Mouse (Mus musculus): Measurements from ENCODE around the gene C2cd4a.

Gene C2cd4a

GRCm38 (mm10) chr9:67832046-67832605 lies at the start of gene C2cd4a:
TSS of gene C2cd4a (minus strand) at chr9:67832330.
- DNase-seq (ENCODE audit: low spot score) = no peak

- no peak for DNase-seq (ENCODE audit: low spot score)
Measured at GRCm38 (mm10) chr9:67878197-67878769, 46.2 kb upstream of the C2cd4a start.

GRCm38 (mm10) chr9:67877081-67877718 lies 45.1 kb upstream of the C2cd4a start:
- DNase-seq (ENCODE audit: low spot score) = no peak

- DNase-seq (ENCODE audit: low spot score) = no peak
Measured at GRCm38 (mm10) chr9:67875337-67875736, 43.2 kb upstream of the C2cd4a start.

- no peak for DNase-seq (ENCODE audit: low spot score)
Measured at GRCm38 (mm10) chr9:67874522-67875222, 42.5 kb upstream of the C2cd4a start.

GRCm38 (mm10) chr9:67869691-67870450 lies 37.7 kb upstream of the C2cd4a start:
- no peak for DNase-seq (ENCODE audit: low spot score)

GRCm38 (mm10) chr9:67867411-67867810 lies 35.3 kb upstream of the C2cd4a start:
- DNase-seq (ENCODE audit: low spot score) = no peak

GRCm38 (mm10) chr9:67865411-67865810 lies 33.3 kb upstream of the C2cd4a start:
- no peak for DNase-seq (ENCODE audit: low spot score)

- DNase-seq (ENCODE audit: low spot score) = no peak
Measured at GRCm38 (mm10) chr9:67864011-67864410, 31.9 kb upstream of the C2cd4a start.

- DNase-seq (ENCODE audit: low spot score) = no peak
Measured at GRCm38 (mm10) chr9:67863332-67863731, 31.2 kb upstream of the C2cd4a start.

GRCm38 (mm10) chr9:67860273-67860672 lies 28.1 kb upstream of the C2cd4a start:
- no peak for DNase-seq (ENCODE audit: low spot score)

- no peak for DNase-seq (ENCODE audit: low spot score)
Measured at GRCm38 (mm10) chr9:67851150-67851549, 19.0 kb upstream of the C2cd4a start.

- DNase-seq (ENCODE audit: low spot score) = no peak
Measured at GRCm38 (mm10) chr9:67849846-67850245, 17.7 kb upstream of the C2cd4a start.

GRCm38 (mm10) chr9:67849397-67849796 lies 17.3 kb upstream of the C2cd4a start:
- DNase-seq (ENCODE audit: low spot score) = no peak

- DNase-seq (ENCODE audit: low spot score) = no peak
Measured at GRCm38 (mm10) chr9:67847606-67848005, 15.5 kb upstream of the C2cd4a start.

- no peak for DNase-seq (ENCODE audit: low spot score)
Measured at GRCm38 (mm10) chr9:67846089-67846488, 14.0 kb upstream of the C2cd4a start.

GRCm38 (mm10) chr9:67845648-67846047 lies 13.5 kb upstream of the C2cd4a start:
- no peak for DNase-seq (ENCODE audit: low spot score)

GRCm38 (mm10) chr9:67845012-67845411 lies 12.9 kb upstream of the C2cd4a start:
- no peak for DNase-seq (ENCODE audit: low spot score)

- no peak for DNase-seq (ENCODE audit: low spot score)
Measured at GRCm38 (mm10) chr9:67842797-67843196, 10.7 kb upstream of the C2cd4a start.

GRCm38 (mm10) chr9:67839981-67840859 lies 8.1 kb upstream of the C2cd4a start, which contains the start of gene Vps13c:
TSS of gene Vps13c (plus strand) at chr9:67840396.
- DNase-seq (ENCODE audit: low spot score) = peak; percentile 75

GRCm38 (mm10) chr9:67837311-67837710 lies 5.2 kb upstream of the C2cd4a start:
- DNase-seq (ENCODE audit: low spot score) = no peak

Data from ovary, adult 18-20 months (tissue).